Mouse (Mus musculus) spleen, adult 2 months (tissue): ENCODE measurements at regions not wholly inside any gene's neighbourhood (a gene's known extent, or its start where the extent isn't known, plus 50 kb on each side); places are given as distances from the start of the nearest gene placed in this dataset.

ENCODE experiments used
- DNase-seq, 2 experiments: peaks; one replicate each; pipeline versions ENCODE4 v3.0.0 to v3.0.0-alpha.2; 2012 to 2021; ENCODE audit warnings: low spot score in 2 of 2, low read depth in 1 of 2
- H3K27ac ChIP-seq: fragments of 200-500 bp; 2 replicates; pipeline ENCODE4 v1.5.1; 2012; ENCODE audit warnings: low read length, inconsistent platforms; ENCODE audit not compliant: insufficient read depth
- H3K27me3 ChIP-seq: fragments of 200-500 bp; 2 replicates; pipeline ENCODE4 v1.6.1; 2012; ENCODE audit warnings: mild to moderate bottlenecking, moderate library complexity, low read length, inconsistent platforms; ENCODE audit not compliant: control insufficient read depth, insufficient read depth
- H3K36me3 ChIP-seq: fragments of 200-500 bp; 2 replicates; pipeline ENCODE4 v1.6.1; 2012; ENCODE audit warnings: mild to moderate bottlenecking, low read length, inconsistent platforms; ENCODE audit not compliant: control insufficient read depth, insufficient read depth
- H3K4me1 ChIP-seq: fragments of 200-500 bp; 2 replicates; pipeline ENCODE4 v1.6.1; 2011; ENCODE audit warnings: inconsistent platforms; ENCODE audit not compliant: control insufficient read depth, insufficient read depth, insufficient read length
- H3K4me3 ChIP-seq: fragments of 200-500 bp; 2 replicates; pipeline ENCODE4 v1.5.1; 2011; ENCODE audit warnings: mild to moderate bottlenecking, inconsistent platforms; ENCODE audit not compliant: insufficient read depth, insufficient read length; ENCODE audit errors: extremely low read depth
- CTCF ChIP-seq: fragments of 200-500 bp; IDR thresholded peaks from 2 replicates; pipeline ENCODE4 v1.5.1; 2011; ENCODE audit warnings: mild to moderate bottlenecking, inconsistent platforms; ENCODE audit not compliant: insufficient read depth, insufficient read length, insufficient replicate concordance; ENCODE audit errors: extremely low read depth
- POLR2A ChIP-seq: fragments of 200-500 bp; IDR thresholded peaks from 2 replicates; pipeline ENCODE4 v1.6.1; 2011; ENCODE audit warnings: low read depth, low read length, inconsistent platforms
- WGBS: fragments of 180-500 bp; shearing (Covaris S2); methylation state at CpG from one replicate; pipeline ENCODE4 v1.1.7; 2018; 5-methylcytosine and 5-hydroxymethylcytosine counted together

DNA sequence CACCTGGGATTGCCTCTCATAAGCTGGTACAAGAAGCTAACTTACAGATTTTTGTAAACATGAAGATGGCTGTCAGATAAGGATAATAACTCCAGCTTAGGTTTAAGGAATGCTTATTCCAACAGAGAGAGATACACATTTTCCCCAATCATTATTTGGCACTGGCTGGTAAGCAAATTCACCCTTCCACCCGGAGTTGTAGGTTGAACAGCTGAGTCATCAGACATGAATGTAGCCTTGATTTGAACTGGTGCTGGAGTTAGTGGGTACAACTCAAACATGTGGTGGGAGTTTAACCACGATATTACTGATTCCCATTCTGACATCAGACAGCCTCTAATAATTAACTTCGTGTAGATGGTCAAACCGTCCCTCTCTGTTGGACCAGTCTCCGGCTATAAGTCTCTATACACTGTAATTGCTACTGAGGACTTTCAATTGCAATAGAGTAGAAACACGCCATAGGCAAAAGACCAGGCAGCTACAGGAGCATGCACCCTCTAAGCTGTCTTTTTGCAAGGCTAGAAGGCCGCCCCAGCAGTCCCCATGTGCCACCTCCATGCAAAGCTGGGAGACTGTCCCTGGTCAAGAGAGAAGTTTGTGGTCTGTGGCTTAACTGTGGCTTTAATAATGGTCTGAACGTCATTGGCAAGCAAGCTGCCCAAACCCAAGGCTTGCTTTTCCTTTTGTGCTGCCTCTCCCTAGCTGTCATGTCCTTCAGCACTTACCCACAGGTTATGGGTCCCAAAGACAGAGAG is 868.4 kb downstream of the Zfp704 start:
- H3K27me3 ChIP-seq: no peaks in the 10 kb centered on the region
- no peaks in the 10 kb centered on the region for H3K36me3 ChIP-seq
- WGBS: 71% methylated on average over 8 of the region's 8 CpGs
- no peak overlapping the region for H3K27ac ChIP-seq
- H3K4me3 ChIP-seq: no peak overlapping the region
- no peaks in the 10 kb centered on the region for H3K4me1 ChIP-seq
- no peak for DNase-seq
- TF ChIP-seq CTCF (no peak), POLR2A (no peak)

DNA sequence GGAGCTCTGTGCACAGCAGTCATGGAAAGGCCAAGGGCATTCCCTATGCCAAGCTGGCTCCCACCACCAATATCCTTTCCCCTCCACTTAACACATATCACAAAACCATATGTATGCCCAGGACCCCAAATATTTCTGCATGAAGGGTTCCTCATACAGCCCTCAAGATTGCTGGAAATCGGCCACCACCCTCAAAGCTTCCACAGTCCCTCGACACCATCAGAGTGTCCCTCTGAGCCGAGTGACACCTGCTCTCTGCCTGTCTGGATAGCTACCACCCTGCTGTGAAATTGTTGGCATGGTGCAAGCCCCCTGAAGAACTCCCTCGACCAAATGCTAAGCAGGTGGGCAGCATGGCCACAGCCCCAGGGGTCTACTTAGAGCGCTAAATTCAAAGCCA is 869.2 kb downstream of the Zfp704 start:
- DNase-seq: no peak
- WGBS: 88% methylated on average over 5 of the region's 5 CpGs
- H3K4me3 ChIP-seq: no peak overlapping the region
- H3K27me3 ChIP-seq: no peaks in the 10 kb centered on the region
- H3K4me1 ChIP-seq: no peaks in the 10 kb centered on the region
- no peak overlapping the region for H3K27ac ChIP-seq
- no peak for TF ChIP-seq POLR2A
- no peak for TF ChIP-seq CTCF
- H3K36me3 ChIP-seq: no peaks in the 10 kb centered on the region

DNA sequence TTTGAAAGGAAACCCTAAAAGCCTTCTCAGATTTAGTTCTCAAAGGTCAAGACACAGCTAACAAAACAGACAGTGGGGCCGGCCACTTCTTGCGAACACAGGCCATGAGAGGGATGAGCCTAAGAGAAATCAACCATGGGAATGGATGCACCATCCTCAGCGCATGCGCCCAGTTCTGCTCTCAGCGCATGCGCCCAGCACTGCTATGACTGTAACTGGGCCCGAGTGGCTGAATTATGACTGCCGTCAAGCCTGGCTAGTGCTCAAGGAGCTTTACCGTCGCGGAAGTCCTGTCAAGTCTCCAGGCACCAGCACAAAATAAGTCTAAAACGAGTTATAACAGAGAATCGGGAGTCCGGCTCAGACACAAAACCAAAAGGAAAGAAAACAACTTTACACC is 870.6 kb downstream of the Zfp704 start:
- DNase-seq: no peak
- Histone ChIP-seq H3K36me3 (no peaks in the 10 kb centered on the region), H3K27ac (no peak overlapping the region), H3K27me3 (no peaks in the 10 kb centered on the region), H3K4me1 (no peaks in the 10 kb centered on the region), H3K4me3 (no peak overlapping the region)
- 93% methylated on average over 14 of the region's 14 CpGs for WGBS
- TF ChIP-seq POLR2A (no peak), CTCF (no peak)

DNA sequence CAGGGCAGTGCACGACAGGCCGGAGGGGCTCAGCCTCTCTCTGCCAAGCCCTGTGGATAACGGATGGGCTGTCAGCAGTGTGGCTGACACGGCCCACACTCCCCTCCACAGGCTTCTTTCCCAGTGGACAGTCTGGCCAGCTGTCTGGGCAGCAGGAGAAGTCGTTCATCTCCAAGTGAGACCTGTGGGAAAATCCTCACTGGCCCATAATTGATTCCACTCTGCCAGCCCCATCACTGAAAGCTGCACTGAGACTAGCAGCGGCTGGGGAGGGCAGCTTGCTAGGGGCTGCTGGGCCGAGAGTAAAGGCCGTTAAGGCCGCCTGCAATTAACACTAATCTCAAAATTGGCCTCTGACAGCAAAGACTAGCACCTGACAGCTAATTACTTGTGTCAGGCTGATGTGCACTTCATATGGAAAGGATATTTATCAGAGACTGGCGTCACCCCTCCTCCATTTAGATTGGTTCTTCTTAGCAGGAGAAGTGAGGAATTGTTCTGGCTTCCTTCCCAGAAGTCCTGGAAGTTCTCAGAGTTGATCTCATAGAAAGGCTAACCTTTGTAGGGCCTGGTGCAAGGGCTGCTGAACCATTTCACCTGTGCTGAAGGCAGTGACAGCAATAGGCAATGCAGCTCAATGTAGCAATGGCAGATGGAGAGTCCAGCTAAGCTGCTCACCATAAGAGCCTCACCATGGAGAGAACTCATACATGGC is 873.5 kb downstream of the Zfp704 start:
- no peak overlapping the region for H3K4me3 ChIP-seq

GRCm38 (mm10) chr3:8734096-8734495 is 875.8 kb downstream of the Zfp704 start:
- no peak for TF ChIP-seq CTCF
- no peak for TF ChIP-seq POLR2A
- Histone ChIP-seq H3K4me3 (no peak overlapping the region), H3K27ac (no peak overlapping the region), H3K27me3 (no peaks in the 10 kb centered on the region), H3K4me1 (no peaks in the 10 kb centered on the region), H3K36me3 (no peaks in the 10 kb centered on the region)
- 64% methylated on average over 3 of the region's 3 CpGs for WGBS
- DNase-seq: no peak

More for the DNA sequence above, 873.5 kb downstream of the Zfp704 start:
- no peaks in the 10 kb centered on the region for H3K27me3 ChIP-seq
- DNase-seq: no peak
- no peak overlapping the region for H3K27ac ChIP-seq
- TF ChIP-seq POLR2A (no peak), CTCF (no peak)
- no peaks in the 10 kb centered on the region for H3K4me1 ChIP-seq
- no peaks in the 10 kb centered on the region for H3K36me3 ChIP-seq
- WGBS: 84% methylated on average over 10 of the region's 10 CpGs

- no peak for DNase-seq
- TF ChIP-seq CTCF (no peak), POLR2A (no peak)
- Histone ChIP-seq H3K4me1 (no peaks in the 10 kb centered on the region), H3K4me3 (no peak overlapping the region), H3K36me3 (no peaks in the 10 kb centered on the region), H3K27ac (no peak overlapping the region), H3K27me3 (no peaks in the 10 kb centered on the region)
- WGBS: 87% methylated on average over 6 of the region's 6 CpGs
Measured at GRCm38 (mm10) chr3:8731398-8731797, 878.5 kb downstream of the Zfp704 start.
